Mouse (Mus musculus): Measurements from ENCODE around the gene Colec11.

Gene Colec11

DNA sequence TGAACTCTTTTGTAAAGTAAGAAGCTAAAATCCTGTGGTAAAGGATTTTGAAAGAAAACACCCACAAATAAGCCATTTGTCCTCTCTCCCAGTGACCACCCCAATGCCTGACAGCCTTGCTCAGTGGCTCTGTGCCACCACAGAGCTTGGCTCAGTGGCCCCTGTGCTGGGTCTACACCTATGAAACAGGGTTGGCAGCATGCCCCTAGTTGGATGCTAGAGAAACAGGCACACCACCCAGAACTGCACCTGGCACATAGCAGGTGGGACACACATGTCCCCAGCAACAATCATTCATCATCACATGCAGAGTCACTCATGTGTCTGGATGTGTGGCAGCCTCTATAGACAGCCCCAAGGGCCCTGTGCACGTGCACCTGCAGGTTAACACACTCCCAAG lies 19.7 kb downstream of the Colec11 start:
- DNase-seq (ENCODE audit: extremely low read depth, low read depth, low spot score): no peak

DNA sequence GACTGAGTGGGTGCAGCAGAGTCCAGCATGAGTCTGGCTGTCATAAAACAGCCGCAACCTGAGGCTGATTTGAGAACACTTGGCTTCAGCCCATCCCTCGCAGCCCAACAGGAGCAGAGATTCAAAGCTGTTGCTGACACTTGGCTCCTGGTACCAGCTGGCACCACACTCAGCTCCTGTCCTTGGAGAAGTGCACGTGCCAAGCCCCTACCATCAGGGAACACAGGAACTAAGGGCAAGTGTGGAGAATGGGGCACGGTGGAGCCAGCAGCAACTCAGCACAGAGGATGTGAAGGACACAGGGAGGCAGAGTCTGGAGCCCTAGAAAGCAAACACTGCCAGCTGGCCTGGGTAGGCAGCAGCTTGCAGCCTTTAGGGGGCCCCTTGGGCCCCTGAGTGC lies 20.9 kb downstream of the Colec11 start:
- no peak for DNase-seq (ENCODE audit: extremely low read depth, low read depth, low spot score)

DNA sequence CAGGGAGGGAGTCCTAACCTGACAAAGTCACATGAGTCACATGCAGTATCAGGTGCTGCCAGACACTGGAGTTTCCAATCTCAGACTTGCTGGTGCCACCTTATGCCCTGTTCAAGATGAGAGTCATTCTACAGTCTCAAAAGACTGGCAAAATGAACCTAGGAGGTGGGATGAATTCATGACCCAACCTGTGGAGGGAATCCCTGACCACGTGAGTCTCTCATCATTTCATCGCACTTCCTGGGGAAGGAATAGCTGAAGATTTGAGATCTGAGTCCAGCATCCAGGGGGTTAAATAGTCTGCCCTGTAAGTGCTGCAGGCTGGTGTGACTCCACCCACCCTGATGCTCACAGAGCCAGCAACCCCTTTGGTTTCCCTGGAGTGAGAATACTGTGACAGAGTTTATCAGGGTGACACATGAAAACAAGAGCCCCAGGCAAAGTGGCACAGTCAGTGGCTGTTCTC lies 24.6 kb downstream of the Colec11 start:
- DNase-seq (ENCODE audit: extremely low read depth, low read depth, low spot score): no peak

DNA sequence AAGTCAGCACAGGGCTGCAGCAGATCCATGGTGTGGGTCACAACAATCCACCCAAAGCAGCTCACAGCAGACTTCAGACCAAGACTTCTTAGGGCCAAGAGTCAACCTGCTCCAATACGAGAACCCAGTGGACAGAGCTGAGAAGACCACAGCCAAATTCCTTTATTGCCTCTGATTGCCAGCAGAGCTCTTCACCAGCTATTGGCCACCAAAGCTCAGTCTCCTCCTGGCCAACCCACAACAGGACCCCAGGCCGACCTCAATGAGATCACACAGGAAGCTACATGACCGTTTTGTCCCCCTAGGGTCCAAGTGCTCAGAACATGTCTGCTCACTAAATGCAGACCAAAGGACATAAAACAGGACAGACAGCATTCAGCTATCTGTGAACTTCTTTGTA lies 25.1 kb downstream of the Colec11 start:
- DNase-seq (ENCODE audit: extremely low read depth, low read depth, low spot score): no peak

DNA sequence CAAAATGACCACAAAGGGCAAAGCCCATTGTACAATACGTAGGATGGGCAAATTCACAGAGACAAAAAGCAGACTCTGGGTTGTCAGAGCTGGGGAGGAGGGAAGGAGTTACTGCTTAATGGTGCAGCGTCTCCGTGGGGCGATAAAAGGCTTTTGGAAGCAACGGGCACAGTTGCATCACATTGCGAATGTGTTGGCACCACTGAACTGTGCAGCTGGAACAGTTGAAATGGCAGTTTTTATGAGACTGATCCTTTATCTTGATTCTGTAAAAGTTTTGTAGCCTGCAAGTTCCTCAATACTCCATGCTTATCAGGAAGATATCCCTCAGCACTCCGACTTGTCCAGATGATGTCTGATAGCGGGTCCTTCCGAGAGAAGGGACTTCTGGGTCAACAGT lies 25.5 kb downstream of the Colec11 start:
- no peak for DNase-seq (ENCODE audit: extremely low read depth, low read depth, low spot score)

DNA sequence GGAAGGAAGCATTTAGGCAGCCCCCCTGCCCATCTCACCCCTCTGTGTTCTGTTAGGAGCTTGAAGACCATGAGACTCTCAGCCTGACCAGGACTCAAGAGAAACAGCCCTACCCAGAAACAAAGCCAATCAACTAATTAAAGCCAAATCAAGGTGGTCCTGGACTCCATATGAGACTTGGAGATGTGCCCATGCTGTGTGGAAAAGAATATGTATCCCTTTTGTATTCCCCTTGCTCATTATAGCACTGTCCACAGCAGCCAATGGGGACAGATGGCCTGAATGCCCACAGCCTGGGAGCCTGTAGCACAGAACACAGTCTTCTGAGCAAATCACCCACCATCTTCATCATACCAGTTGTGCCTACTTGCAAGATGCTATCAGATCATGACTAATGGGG lies 26.3 kb downstream of the Colec11 start:
- DNase-seq (ENCODE audit: extremely low read depth, low read depth, low spot score): no peak

DNA sequence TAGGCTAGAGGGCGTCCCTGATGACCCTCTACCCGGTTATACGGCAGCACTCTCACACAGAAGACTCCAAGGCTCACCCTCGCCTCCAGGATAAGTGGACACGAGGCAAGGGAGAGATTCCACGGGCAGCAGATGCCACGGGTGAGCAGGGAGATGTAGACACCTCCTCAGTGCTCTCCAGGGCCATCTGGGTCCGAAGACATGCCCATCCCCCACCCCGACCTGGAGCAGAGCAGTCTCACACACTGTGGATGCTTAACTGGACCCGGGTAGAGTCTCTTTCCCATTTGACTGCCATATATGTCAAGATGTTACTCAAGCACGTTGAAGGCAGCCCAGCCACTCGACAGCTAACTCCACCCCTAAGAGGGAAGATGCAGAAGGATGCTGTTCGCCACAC lies 32.7 kb downstream of the Colec11 start:
- DNase-seq (ENCODE audit: extremely low read depth, low read depth, low spot score): no peak

DNA sequence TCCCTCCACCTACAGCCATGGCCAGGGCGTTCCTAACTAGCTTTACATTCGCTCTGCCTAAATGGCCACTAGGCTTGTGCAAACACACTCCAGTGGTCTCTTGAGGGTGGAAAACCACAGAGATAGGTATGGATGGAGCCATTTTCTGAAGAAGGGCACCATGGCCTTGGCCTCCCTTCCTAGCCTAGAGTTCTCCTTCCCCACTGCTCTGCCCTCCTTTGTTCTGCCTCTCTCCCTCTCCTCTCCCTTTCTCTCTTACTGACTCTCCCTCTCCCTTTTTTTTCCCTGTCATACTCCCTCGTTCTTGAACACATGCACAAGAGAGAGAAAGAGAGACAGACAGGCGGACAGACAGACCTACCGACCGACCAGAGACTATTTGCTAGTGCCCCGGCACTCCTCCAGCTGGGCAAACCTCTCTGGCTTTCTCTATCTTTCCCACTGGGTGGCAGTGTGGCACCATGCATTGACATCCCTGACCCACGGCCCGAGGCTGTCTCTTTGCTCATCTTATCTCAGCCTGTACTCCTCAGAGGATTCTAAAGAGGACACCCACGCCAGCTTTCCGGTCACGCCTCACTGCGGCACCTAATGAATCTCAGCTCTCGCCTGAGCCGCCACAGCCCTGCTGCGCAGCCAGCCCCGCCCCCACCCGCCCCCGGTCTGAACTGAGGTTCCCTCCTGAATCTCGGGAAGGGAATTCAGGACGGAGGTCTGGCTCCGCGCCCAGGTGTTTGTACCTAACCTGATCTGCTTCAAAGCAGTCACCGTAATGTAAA lies 33.9 kb downstream of the Colec11 start:
- DNase-seq (ENCODE audit: extremely low read depth, low read depth, low spot score): peak; percentile 21

DNA sequence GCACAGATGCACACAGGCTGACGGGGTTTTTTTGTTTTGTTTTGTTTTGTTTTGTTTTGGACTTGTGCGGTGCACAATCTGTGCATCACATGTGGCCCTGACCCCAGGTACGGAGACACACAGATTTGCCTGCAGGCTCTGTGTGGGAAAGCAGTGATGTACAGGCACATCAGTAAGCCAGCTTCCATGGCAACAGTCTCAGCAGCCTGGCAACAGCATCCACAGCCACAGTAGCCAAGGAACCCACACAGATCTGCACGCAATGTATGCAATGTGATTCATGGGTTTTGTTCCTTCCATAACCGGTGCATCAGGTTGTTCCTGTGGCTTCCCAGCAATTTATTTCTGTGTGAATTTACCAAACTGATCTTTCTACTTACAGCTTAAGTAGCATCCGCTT lies 35.2 kb downstream of the Colec11 start:
- no peak for DNase-seq (ENCODE audit: extremely low read depth, low read depth, low spot score)

DNA sequence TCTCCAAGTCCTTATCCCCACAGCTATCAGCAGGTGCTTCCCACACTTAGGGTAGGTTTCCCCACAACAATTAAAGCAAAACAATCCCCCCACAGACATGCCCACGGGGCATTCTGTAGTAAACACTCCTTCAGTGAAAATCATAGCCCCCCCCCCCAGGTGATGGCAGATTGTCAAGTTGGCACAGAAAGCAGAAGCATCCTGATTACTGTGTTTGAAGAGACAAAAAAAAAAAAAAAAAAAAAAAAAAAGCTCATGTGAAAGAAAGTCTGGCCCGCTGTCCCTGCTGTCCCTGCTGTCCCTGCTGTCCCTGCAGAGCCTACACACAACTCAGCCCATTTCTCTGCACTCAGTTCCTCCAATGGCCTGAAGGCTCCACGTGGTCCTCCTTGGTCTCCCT lies 39.1 kb downstream of the Colec11 start:
- no peak for DNase-seq (ENCODE audit: extremely low read depth, low read depth, low spot score)

DNA sequence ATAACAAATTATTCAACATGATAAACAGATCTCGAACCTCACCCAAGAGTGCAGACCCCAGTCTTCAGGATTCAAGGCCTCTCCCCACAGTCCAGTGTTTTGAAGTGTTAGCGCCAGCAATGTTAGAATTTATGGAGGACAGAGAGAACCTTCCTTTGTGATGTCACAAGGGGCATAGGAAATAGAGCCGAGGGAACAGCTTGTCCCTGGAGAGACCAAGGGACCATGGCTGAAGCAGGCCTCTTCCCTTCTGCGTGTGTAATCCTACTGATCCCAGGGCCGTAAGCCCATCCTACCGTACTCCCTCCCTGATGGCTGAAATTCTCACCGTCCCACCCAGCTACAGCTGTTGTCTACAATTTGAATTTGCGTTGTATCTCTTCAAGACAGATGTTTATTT lies 40.8 kb downstream of the Colec11 start, which contains the start of gene Allc:
Allc (minus strand) TSS at position 101 of the 400 bp plus-strand sequence.
- no peak for DNase-seq (ENCODE audit: extremely low read depth, low read depth, low spot score)

DNA sequence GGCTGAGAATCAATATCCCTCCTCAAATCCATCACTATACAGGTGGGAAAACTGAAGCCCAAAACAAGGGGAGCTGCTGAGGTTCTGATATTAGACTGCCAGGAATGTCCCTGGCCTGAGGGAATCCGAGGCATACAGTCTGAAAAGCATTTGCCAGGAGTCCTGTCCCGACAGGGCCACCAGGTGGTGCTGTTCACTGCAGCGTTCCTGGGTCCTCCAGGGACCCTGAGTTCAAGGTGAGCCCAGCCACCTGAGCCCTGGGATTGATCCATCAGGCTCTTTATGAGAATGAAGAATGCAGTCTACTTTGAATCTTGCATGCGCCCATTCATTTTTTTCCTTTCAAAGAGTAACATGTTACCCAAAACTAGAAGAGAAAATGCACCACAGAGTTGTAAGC lies 44.0 kb downstream of the Colec11 start:
- no peak for DNase-seq (ENCODE audit: extremely low read depth, low read depth, low spot score)

DNA sequence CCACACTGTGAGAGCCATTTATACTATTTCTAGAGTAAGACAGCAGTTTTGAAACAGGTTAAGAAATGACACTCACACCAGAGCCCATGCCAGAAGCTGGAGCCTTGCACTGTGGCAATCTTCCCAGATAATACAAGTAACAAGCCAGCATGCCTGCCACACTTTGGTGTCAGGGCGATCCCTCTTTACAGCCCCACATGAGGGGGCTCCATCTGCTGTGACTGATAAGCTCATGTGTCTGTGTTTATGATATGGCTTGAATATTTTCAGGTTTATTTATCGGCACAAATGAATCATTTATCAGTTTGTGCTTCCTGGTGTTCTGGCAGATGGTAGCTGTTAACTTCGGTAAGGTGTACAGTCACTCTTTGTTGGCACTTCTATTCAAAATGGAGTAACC lies 45.0 kb downstream of the Colec11 start:
- no peak for DNase-seq (ENCODE audit: extremely low read depth, low read depth, low spot score)

DNA sequence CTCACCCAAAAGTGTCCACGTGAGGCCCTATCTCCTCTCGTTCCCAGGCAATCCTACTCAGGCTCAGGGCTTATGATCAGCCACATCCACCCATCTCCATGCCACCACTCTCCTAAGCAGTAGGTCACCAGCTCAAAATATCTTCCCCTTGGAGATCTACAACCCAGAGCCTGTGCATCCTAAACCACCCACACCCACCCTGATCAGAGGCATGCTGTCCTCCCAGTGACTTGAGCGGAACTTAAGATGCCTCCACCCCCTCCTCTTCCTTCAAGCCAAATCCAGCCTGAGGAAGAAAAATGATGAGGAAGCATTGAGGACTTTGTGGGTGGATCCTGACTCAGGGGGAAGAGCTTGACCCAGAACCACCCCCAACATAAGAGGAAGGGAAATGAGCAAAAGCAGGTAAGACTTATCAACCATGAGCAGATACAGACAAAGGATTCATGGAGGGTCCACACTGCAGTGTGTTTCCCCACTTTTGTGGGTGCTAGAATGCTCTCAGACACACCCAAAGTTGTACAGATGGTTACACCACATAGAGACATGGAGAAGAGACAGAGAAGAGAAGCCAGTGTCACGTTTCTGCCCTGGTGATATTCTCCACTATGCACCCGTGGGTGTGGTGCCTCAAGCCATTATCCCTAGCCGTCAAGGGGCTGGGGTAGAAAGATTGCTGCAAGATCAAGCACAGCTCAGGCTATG lies 47.7 kb downstream of the Colec11 start:
- no peak for DNase-seq (ENCODE audit: extremely low read depth, low read depth, low spot score)

DNA sequence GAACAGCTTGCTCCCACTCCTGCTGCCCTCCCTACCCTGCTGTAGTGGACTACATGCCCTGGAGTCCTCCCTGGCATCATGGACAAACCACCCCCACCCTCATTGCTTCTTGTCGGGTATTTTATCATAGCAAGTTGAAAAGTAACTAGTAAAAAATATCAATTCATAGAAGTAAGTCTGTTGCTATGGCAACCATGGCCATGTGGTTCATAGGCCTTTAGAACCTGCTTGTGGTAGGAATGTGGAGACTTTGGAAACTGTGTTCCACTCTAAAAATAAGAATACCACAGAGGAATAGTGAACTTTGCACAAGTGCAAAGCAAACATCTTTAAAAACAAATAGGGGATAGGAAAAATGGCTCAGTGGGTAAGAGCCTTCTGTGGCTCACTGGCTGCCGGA lies 50.9 kb downstream of the Colec11 start:
- no peak for DNase-seq (ENCODE audit: extremely low read depth, low read depth, low spot score)

DNA sequence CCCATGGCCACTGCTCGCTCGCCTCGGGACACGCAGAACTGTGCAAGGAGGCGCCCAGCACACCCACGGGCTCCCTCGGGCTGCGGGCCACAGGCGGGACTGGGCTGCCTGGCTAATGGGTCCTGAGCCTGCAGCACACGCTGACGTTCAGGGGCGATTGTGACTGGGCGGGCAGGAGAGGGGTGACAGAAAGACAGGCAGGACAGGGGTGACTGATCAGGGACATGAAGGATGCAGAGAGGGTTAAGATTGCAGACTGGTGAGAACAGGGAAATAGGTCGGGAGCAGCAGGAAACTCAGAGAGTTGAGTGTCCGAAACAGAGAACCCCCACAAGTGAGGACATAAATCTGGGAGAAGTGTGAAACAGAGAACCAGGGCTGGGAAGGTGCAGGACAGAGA lies 70.9 kb downstream of the Colec11 start, which contains the start of gene Dcdc2c:
Dcdc2c (minus strand) TSS at position 101 of the 400 bp plus-strand sequence.
- DNase-seq (ENCODE audit: extremely low read depth, low read depth, low spot score): no peak

DNA sequence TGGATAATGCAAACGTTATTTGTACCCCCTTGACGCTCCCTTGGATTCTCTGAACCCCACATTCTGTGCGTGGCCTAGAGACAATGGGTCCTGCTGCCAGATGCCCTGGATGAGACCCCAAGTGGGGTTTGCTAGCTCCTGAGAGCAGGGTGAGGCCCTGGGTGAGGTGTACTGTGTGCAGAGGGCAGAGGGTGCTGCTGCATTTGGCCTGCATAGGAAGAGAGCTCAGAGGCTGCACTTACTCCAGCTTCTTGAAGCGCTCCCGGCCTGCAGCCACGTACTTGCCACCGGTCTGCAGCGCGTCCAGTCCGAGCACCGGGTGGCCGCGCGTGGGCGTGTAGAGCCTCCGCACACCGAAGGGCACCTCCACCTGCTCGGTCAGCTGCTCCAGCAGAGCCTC lies 71.4 kb downstream of the Colec11 start:
- DNase-seq (ENCODE audit: extremely low read depth, low read depth, low spot score): no peak

DNA sequence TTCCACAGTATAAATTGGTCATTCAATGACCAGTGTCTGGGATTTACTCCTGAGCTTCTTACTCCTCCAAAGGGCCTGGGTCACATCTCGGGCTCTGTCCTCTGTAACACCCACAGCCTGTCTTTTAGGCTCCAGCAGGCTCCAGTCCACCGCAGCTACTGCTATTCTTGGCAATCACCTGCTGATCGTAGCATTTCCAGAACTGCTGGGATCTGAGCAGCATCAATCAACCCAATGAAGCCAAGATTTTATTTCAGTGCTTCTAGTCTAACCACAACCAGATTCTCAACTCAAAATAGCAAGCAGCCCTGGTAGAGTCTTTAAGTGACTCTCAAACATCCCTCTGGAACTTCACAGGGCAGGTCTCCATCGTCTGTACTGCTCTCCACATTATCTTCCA lies 74.3 kb downstream of the Colec11 start:
- DNase-seq (ENCODE audit: extremely low read depth, low read depth, low spot score): no peak
